1 mouse cellular context compared by ENCODE assay signal in the genomic region with DNA sequence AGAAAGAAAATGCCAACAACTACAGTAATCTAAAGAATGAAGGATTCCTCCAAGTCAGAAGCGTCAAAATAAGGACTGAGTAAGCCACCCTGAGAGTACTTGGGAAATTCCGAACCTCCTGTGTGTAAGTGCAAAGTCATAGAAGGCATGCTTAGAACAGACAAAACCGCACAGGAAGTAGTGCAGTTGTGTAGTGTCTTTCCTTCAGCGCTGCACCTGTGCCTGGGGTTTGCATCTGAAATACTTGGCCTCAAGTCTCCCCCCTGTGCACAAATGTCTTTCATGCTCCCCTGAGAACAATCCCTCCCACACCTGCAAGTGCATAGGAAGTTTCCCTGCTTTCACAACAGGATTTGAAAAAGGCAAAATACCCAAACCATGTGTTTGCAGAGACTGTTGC.
TF ChIP-seq lines count a peak whose summit lies in the region.

No protein-coding gene starts in this region.

TF ChIP-seq in CH12.LX, 34 proteins besides CTCF, POLR2A, EP300 and RAD21 (continued from another document):
- peak; percentile 88 for TF ChIP-seq MYC (IDR thresholded peaks at IDR 0.05; ENCODE audit: low read depth, low read length)
- no peak for TF ChIP-seq UBTF (IDR thresholded peaks at IDR 0.05; ENCODE audit: low read depth, low read length)
- TF ChIP-seq ZC3H11A (IDR thresholded peaks at IDR 0.05; ENCODE audit: low read depth, low read length) = no peak
- TF ChIP-seq USF1 (IDR thresholded peaks at IDR 0.05; ENCODE audit: low read depth, low read length) = no peak
- peak; percentile 52; the same call in 1 of the 2 replicates for TF ChIP-seq MAZ (IDR thresholded peaks at IDR 0.05; ENCODE audit: low read depth, low read length)
- TF ChIP-seq ZNF384 (IDR thresholded peaks at IDR 0.05; ENCODE audit: low read depth, low read length) = peak; percentile 4; the same call in 1 of the 2 replicates
- TF ChIP-seq POLR2AphosphoS2 (IDR thresholded peaks at IDR 0.05; ENCODE audit: low read depth, low read length) = no peak
- TF ChIP-seq CHD1 (IDR thresholded peaks at IDR 0.05; ENCODE audit: low read depth, low read length) = no peak
- TF ChIP-seq IRF4 (IDR thresholded peaks at IDR 0.05; ENCODE audit: low read depth, low read length) = peak; percentile 91
- peak; percentile 94 for TF ChIP-seq MEF2A (IDR thresholded peaks at IDR 0.05; ENCODE audit: borderline replicate concordance, low read depth, low read length)
- 0 out of 2 replicates have a peak, but pooled peaks have one; percentile 29 for TF ChIP-seq TBP (conservative IDR thresholded peaks at IDR 0.05; ENCODE audit: low read depth, low read length)
- TF ChIP-seq USF2 (conservative IDR thresholded peaks at IDR 0.05; ENCODE audit: low read depth, low read length) = no peak
